Mouse (Mus musculus): Measurements from ENCODE around the gene Elovl5. TPM values are rescaled to one million over a fixed set of nuclear protein-coding genes. Genes with fewer than 3 reads are reported as not detected.

Gene Elovl5
- 10 to 100 TPM; 44.9 to 54.1 TPM for total RNA-seq (2021)
- long read RNA-seq, experiment 1, transcript Elovl5-201 (8 exons, 2,782 nt): major isoform, 25 of 42 reads
- long read RNA-seq, experiment 1, partial matches to known transcripts: 15 of 42 reads
- long read RNA-seq, experiment 1, other reads (novel, unspliced or antisense): 2 of 42 reads
- long read RNA-seq, experiment 2, transcript Elovl5-201 (8 exons, 2,782 nt): major isoform, 26 of 43 reads
- long read RNA-seq, experiment 2, partial matches to known transcripts: 15 of 43 reads
- long read RNA-seq, experiment 2, other reads (novel, unspliced or antisense): 2 of 43 reads

- intact Hi-C loops (cut with DNase I): loop anchor here (2.0 to 5.0 kb wide), 2 partner anchors 90 to 195 kb away; no protein-coding TSS in a partner anchor
- peak; percentile 97 to 98 for DNase-seq
Observed at GRCm38 (mm10) chr9:77917074-77917621, at the start of gene Elovl5. Elovl5 (plus strand) TSS chr9:77917364.

- intact Hi-C loops (cut with DNase I): no loop called here
- no peak for DNase-seq
Observed at GRCm38 (mm10) chr9:77891501-77891900, 25.7 kb upstream of the Elovl5 start.

- intact Hi-C loops (cut with DNase I): no loop called here
- no peak for DNase-seq
Observed at GRCm38 (mm10) chr9:77898551-77898950, 18.6 kb upstream of the Elovl5 start.

GRCm38 (mm10) chr9:77904133-77904532, 13.0 kb upstream of the Elovl5 start:
- intact Hi-C loops (cut with DNase I): no loop called here

GRCm38 (mm10) chr9:77909572-77910269, 7.4 kb upstream of the Elovl5 start:
- intact Hi-C loops (cut with DNase I): loop anchor here (2.0 kb wide), 1 partner anchor 103 kb away; no protein-coding TSS in a partner anchor
- DNase-seq: no peak

More at GRCm38 (mm10) chr9:77904133-77904532, 13.0 kb upstream of the Elovl5 start:
- no peak for DNase-seq

GRCm38 (mm10) chr9:77910270-77911240, 6.6 kb upstream of the Elovl5 start:
- DNase-seq: peak; percentile 97
- intact Hi-C loops (cut with DNase I): loop anchor here (2.0 kb wide), 1 partner anchor 104 kb away; no protein-coding TSS in a partner anchor

GRCm38 (mm10) chr9:77911508-77912229, 5.5 kb upstream of the Elovl5 start:
- intact Hi-C loops (cut with DNase I): loop anchor here (2.0 kb wide), 1 partner anchor 105 kb away; no protein-coding TSS in a partner anchor
- DNase-seq: no peak

- intact Hi-C loops (cut with DNase I): no loop called here
Observed at GRCm38 (mm10) chr9:77912246-77912645, 4.9 kb upstream of the Elovl5 start.

GRCm38 (mm10) chr9:77914616-77915015, 2.5 kb upstream of the Elovl5 start:
- intact Hi-C loops (cut with DNase I): loop anchor here (5.0 kb wide), 1 partner anchor 198 kb away; no protein-coding TSS in a partner anchor
- no peak for DNase-seq

More at GRCm38 (mm10) chr9:77912246-77912645, 4.9 kb upstream of the Elovl5 start:
- DNase-seq: no peak

GRCm38 (mm10) chr9:77915791-77916190, 1.4 kb upstream of the Elovl5 start:
- DNase-seq: no peak
- intact Hi-C loops (cut with DNase I): loop anchor here (2.0 to 5.0 kb wide), 2 partner anchors 91 to 197 kb away; no protein-coding TSS in a partner anchor

GRCm38 (mm10) chr9:77917622-77918131, 513 bp downstream of the Elovl5 start:
- no peak for DNase-seq
- intact Hi-C loops (cut with DNase I): loop anchor here (2.0 to 5.0 kb wide), 2 partner anchors 89 to 195 kb away; no protein-coding TSS in a partner anchor

GRCm38 (mm10) chr9:77918211-77918610, 1.0 kb downstream of the Elovl5 start:
- DNase-seq: no peak
- intact Hi-C loops (cut with DNase I): loop anchor here (5.0 kb wide), 1 partner anchor 194 kb away; no protein-coding TSS in a partner anchor

GRCm38 (mm10) chr9:77918961-77919670, 2.0 kb downstream of the Elovl5 start:
- no peak for DNase-seq
- intact Hi-C loops (cut with DNase I): loop anchor here (5.0 kb wide), 1 partner anchor 193 kb away; no protein-coding TSS in a partner anchor

GRCm38 (mm10) chr9:77920481-77920880, 3.3 kb downstream of the Elovl5 start:
- intact Hi-C loops (cut with DNase I): no loop called here
- no peak for DNase-seq

GRCm38 (mm10) chr9:77921366-77922260, 4.4 kb downstream of the Elovl5 start:
- DNase-seq: no peak
- intact Hi-C loops (cut with DNase I): no loop called here

- intact Hi-C loops (cut with DNase I): no loop called here
Observed at GRCm38 (mm10) chr9:77923774-77924173, 6.6 kb downstream of the Elovl5 start.

GRCm38 (mm10) chr9:77924199-77924598, 7.0 kb downstream of the Elovl5 start:
- DNase-seq: no peak
- intact Hi-C loops (cut with DNase I): no loop called here

More at GRCm38 (mm10) chr9:77923774-77924173, 6.6 kb downstream of the Elovl5 start:
- no peak for DNase-seq

Data from heart, postnatal 14 days (tissue).